ENCODE assay signal across 8 mouse cellular contexts in the genomic region with DNA sequence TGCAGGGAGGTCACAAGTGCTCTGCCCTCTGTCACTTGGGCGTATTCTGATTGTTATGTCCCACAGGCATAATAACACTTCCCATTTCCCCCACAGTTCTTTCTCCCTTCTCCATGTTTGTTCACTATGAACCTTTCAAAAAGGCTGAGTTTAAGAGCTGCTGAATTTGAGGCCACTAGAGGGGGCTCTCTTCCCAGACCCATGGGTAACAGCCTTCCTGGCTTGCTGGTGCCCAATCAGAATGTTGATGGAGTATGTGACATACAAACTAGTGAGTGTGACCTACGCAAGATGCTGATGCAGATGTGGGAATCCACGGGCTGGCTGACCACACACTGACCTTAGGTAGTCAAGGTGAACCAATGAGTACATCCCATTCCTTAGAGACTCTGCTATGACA. TPM values are rescaled to one million over a fixed set of nuclear protein-coding genes. Genes with fewer than 3 reads are reported as not detected.
DNase-seq lines count a peak whose midpoint lies in the region; ATAC-seq and TF ChIP-seq lines count a peak whose summit lies in the region.

No protein-coding gene starts in this region.

- H3K27ac ChIP-seq in left cerebral cortex, adult 2 months = no peak overlapping the region
- H3K27ac ChIP-seq in bone marrow macrophage, adult 2 months (ENCODE audit: insufficient read depth, low read depth, low read length) = no peak overlapping the region

- intact Hi-C loops in left cerebral cortex, adult 2 months (cut with DNase I) = no loop called here
- intact Hi-C loops in left cerebral cortex, postnatal 36 days (cut with DNase I) = loop anchor here (10.0 kb wide), 1 partner anchor 666 kb away; no protein-coding TSS in a partner anchor

- H3K4me3 ChIP-seq in left cerebral cortex, adult 2 months = no peak overlapping the region
- no peak overlapping the region for H3K4me3 ChIP-seq in bone marrow macrophage, adult 2 months (ENCODE audit: insufficient read depth, low read length)

- no peak for ATAC-seq in activated CD4-positive, CD25-positive, alpha-beta regulatory T cell, adult 4 months
- no peak for ATAC-seq in inflammation-experienced regulatory T-cells, adult 6 months

- DNase-seq in cerebellum, postnatal 10 days = peak; percentile 30 to 43
- no peak for DNase-seq in cerebellum, postnatal 4 days (ENCODE audit: low spot score in 2 of 2)
- no peak for DNase-seq in left cerebral cortex, adult 2 months (ENCODE audit: extremely low spot score in 1 of 2, low spot score in 2 of 2)
- no peak for DNase-seq in left cerebral cortex, postnatal 36 days (ENCODE audit: low spot score in 2 of 2)
- DNase-seq in naive thymus-derived CD4-positive, alpha-beta T cell, adult 2 months (ENCODE audit: low read depth) = peak; percentile 51

- TF ChIP-seq POLR2A in bone marrow macrophage, adult 2 months (IDR thresholded peaks at IDR 0.05; ENCODE audit: borderline replicate concordance, low read depth, low read length) = no peak

- H3K4me1 ChIP-seq in bone marrow macrophage, adult 2 months (ENCODE audit: control insufficient read depth, insufficient read depth, low read length) = no peaks in the 10 kb centered on the region

- peak; percentile 60 for TF ChIP-seq CTCF in left cerebral cortex, adult 2 months (IDR thresholded peaks at IDR 0.05)
- peak; percentile 29; the same call in 1 of the 2 replicates for TF ChIP-seq CTCF in bone marrow macrophage, adult 2 months (IDR thresholded peaks at IDR 0.05; ENCODE audit: low read depth, low read length)

RNA-seq across cellular contexts. Expression of gene Ccnb2, which starts 12.6 kb away (rescaled TPM):
- 1 to 10 TPM; 1.7 to 1.9 TPM for total RNA-seq in left cerebral cortex, adult 2 months (2021)
- total RNA-seq in left cerebral cortex, postnatal 36 days (2021) = 1 to 10 TPM in 1 of 2 experiments, under 1 TPM in 1; 0.96 to 1.5 TPM
- 60.0 and 61.3 TPM in 2 replicates for polyA plus RNA-seq in bone marrow macrophage, adult 2 months (2012; ENCODE audit: insufficient read depth, insufficient read length, missing spikeins)
- polyA plus RNA-seq in activated CD4-positive, CD25-positive, alpha-beta regulatory T cell, adult 4 months (2017; shearing (Covaris generic)) = 10 to 100 TPM; 58.6 to 77.7 TPM
- 100 to 1,000 TPM in 1 of 3 experiments, 10 to 100 TPM in 2; 14.7 to 186 (median 20.5) TPM for polyA plus RNA-seq in inflammation-experienced regulatory T-cells, adult 6 months (2017; shearing (Covaris generic))

Comparison
In these comparisons a context has a peak if more than half of its experiments do, and no peak if none do; other contexts are left out.
1. DNase-seq: peak in cerebellum, postnatal 10 days (2 of 2) and naive thymus-derived CD4-positive, alpha-beta T cell, adult 2 months (single experiment); none in cerebellum, postnatal 4 days (0 of 2), left cerebral cortex, adult 2 months (0 of 2) and left cerebral cortex, postnatal 36 days (0 of 2).